Mouse (Mus musculus) midbrain, embryonic 13.5 days (tissue): ENCODE measurements around the gene Lrrfip1. TPM values are rescaled to one million over a fixed set of nuclear protein-coding genes. Genes with fewer than 3 reads are reported as not detected.

Source experiments
- ATAC-seq: fragments of 200-750 bp; cut with Nextera tagmentation; 2 replicates; pipeline ENCODE4 v1.8.0; 2017; ENCODE audit warnings: mild to moderate bottlenecking, moderate TSS enrichment, moderate library complexity
- H3K27ac ChIP-seq: fragments of 300-500 bp; sonication (generic); 2 replicates; pipeline ENCODE4 v1.5.1; 2015; ENCODE audit warnings: inconsistent platforms, mild to moderate bottlenecking, moderate library complexity
- H3K27me3 ChIP-seq: fragments of 300-500 bp; sonication (generic); 2 replicates; pipeline ENCODE4 v1.6.1; 2015; ENCODE audit warnings: mild to moderate bottlenecking, inconsistent platforms
- H3K36me3 ChIP-seq: fragments of 300-500 bp; sonication (generic); 2 replicates; pipeline ENCODE4 v1.6.1; 2015; ENCODE audit warnings: mild to moderate bottlenecking, inconsistent platforms
- H3K4me1 ChIP-seq: fragments of 300-500 bp; sonication (generic); replicated peaks from 2 replicates; pipeline ENCODE4 v1.6.1; 2015; ENCODE audit warnings: inconsistent platforms
- H3K4me2 ChIP-seq: fragments of 300-500 bp; sonication (generic); replicated peaks from 2 replicates; pipeline ENCODE4 v1.6.1; 2015; ENCODE audit warnings: moderate library complexity, mild to moderate bottlenecking, inconsistent platforms
- H3K4me3 ChIP-seq: fragments of 300-500 bp; sonication (generic); replicated peaks from 2 replicates; pipeline ENCODE4 v1.5.1; 2015; ENCODE audit warnings: mild to moderate bottlenecking, inconsistent platforms
- H3K9ac ChIP-seq: fragments of 300-500 bp; sonication (generic); replicated peaks from 2 replicates; pipeline ENCODE4 v1.6.1; 2015; ENCODE audit warnings: mild to moderate bottlenecking, inconsistent platforms
- H3K9me3 ChIP-seq: fragments of 300-500 bp; sonication (generic); 2 replicates; pipeline ENCODE4 v1.6.1; 2016; ENCODE audit warnings: mild to moderate bottlenecking, inconsistent platforms
- WGBS: fragments of 180-500 bp; shearing (Covaris S2); methylation state at CpG from one replicate; pipeline ENCODE4 v1.1.7; 2015; 5-methylcytosine and 5-hydroxymethylcytosine counted together
- polyA plus RNA-seq: library from polyadenylated mRNA; unstranded; fragments of >200 nt; fragmentation: Nextera tagmentation; extraction: Ambion mirVana; gene quantifications from 2 replicates; pipeline ENCODE4 v1.2.1, GENCODE M21; 2015

Gene Lrrfip1
- polyA plus RNA-seq, 1 experiment from 2014 or later, result 23.0 TPM

- no peak for ATAC-seq
- H3K4me3 ChIP-seq, result no peak overlapping the region
- peaks cover 20% of the 10 kb centered on the region for H3K4me1 ChIP-seq
- no peaks in the 10 kb centered on the region for H3K9me3 ChIP-seq
- no peak overlapping the region for H3K4me2 ChIP-seq
- H3K9ac ChIP-seq, result no peak overlapping the region
- no peak overlapping the region for H3K27ac ChIP-seq
- H3K36me3 ChIP-seq, result no peaks in the 10 kb centered on the region
- whole genome bisulfite sequencing, result 83% methylated on average over 3 of the region's 3 CpGs
- no peaks in the 10 kb centered on the region for H3K27me3 ChIP-seq
Measured at GRCm38 (mm10) chr1:91013803-91014202, 15.3 kb downstream of the Lrrfip1 start.

- H3K9me3 ChIP-seq, result 0 out of 2 replicates have a peak, but pooled peaks cover under 1% of the 10 kb centered on the region
- WGBS, result 74% methylated on average over 7 of the region's 7 CpGs
- ATAC-seq, result no peak
- no peak overlapping the region for H3K9ac ChIP-seq
- H3K4me2 ChIP-seq, result no peak overlapping the region
- H3K4me3 ChIP-seq, result no peak overlapping the region
- no peaks in the 10 kb centered on the region for H3K36me3 ChIP-seq
- H3K4me1 ChIP-seq, result peaks cover 20% of the 10 kb centered on the region
- no peak overlapping the region for H3K27ac ChIP-seq
- no peaks in the 10 kb centered on the region for H3K27me3 ChIP-seq
Measured at GRCm38 (mm10) chr1:91015571-91015970, 17.0 kb downstream of the Lrrfip1 start.

GRCm38 (mm10) chr1:91017111-91017758 is 18.7 kb downstream of the Lrrfip1 start:
- H3K4me1 ChIP-seq, result peaks cover 15% of the 10 kb centered on the region
- no peak for ATAC-seq
- H3K4me2 ChIP-seq, result peak overlapping the region; percentile 12; the same call in 1 of the 2 replicates
- H3K9ac ChIP-seq, result no peak overlapping the region; the same call in 1 of the 2 replicates
- no peak overlapping the region for H3K4me3 ChIP-seq
- H3K36me3 ChIP-seq, result no peaks in the 10 kb centered on the region
- H3K27ac ChIP-seq, result no peak overlapping the region
- no peaks in the 10 kb centered on the region for H3K27me3 ChIP-seq
- 17% methylated on average over 20 of the region's 20 CpGs for WGBS
- H3K9me3 ChIP-seq, result 0 out of 2 replicates have a peak, but pooled peaks cover 2% of the 10 kb centered on the region

GRCm38 (mm10) chr1:91019346-91019745 is 20.8 kb downstream of the Lrrfip1 start:
- no peak overlapping the region for H3K27ac ChIP-seq

DNA sequence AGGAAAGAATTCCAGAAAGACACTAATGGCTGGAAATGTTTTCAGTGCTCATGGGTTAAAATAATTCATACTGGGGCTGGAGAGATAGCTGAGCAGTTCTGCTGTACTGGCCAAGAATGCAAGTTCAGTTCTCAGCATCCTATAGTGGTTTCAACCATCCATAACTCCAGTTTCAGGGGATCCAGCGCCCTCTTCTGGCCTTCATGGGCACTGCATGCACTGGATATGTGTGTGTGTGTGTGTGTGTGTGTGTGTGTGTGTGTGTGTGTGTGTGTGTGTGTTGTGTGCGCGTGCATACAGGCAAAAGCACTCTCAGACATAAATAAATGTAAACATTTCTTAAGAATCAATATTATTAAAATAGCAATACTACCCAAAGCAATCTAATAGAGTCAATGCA is 22.8 kb downstream of the Lrrfip1 start:
- Histone ChIP-seq H3K36me3 (no peaks in the 10 kb centered on the region), H3K4me2 (no peak overlapping the region), H3K9me3 (peaks cover 7% of the 10 kb centered on the region; the same call in 1 of the 2 replicates), H3K27ac (no peak overlapping the region), H3K27me3 (no peaks in the 10 kb centered on the region), H3K9ac (no peak overlapping the region), H3K4me3 (no peak overlapping the region), H3K4me1 (peaks cover 10% of the 10 kb centered on the region)
- ATAC-seq, result no peak
- WGBS, result 71% methylated on average over 3 of the region's 3 CpGs

More at GRCm38 (mm10) chr1:91019346-91019745, 20.8 kb downstream of the Lrrfip1 start:
- Histone ChIP-seq H3K36me3 (no peaks in the 10 kb centered on the region), H3K9ac (no peak overlapping the region), H3K4me3 (no peak overlapping the region), H3K9me3 (0 out of 2 replicates have a peak, but pooled peaks cover 2% of the 10 kb centered on the region), H3K27me3 (no peaks in the 10 kb centered on the region), H3K4me2 (no peak overlapping the region), H3K4me1 (peaks cover 10% of the 10 kb centered on the region)
- 92% methylated on average over 2 of the region's 2 CpGs for WGBS
- no peak for ATAC-seq

GRCm38 (mm10) chr1:91022157-91022895 is 23.8 kb downstream of the Lrrfip1 start:
- Histone ChIP-seq H3K4me1 (peaks cover 2% of the 10 kb centered on the region), H3K9me3 (peaks cover 8% of the 10 kb centered on the region; the same call in 1 of the 2 replicates), H3K4me3 (no peak overlapping the region), H3K4me2 (no peak overlapping the region), H3K27me3 (no peaks in the 10 kb centered on the region), H3K27ac (no peak overlapping the region), H3K36me3 (no peaks in the 10 kb centered on the region), H3K9ac (no peak overlapping the region)
- WGBS, result 90% methylated on average over 11 of the region's 11 CpGs
- no peak for ATAC-seq

DNA sequence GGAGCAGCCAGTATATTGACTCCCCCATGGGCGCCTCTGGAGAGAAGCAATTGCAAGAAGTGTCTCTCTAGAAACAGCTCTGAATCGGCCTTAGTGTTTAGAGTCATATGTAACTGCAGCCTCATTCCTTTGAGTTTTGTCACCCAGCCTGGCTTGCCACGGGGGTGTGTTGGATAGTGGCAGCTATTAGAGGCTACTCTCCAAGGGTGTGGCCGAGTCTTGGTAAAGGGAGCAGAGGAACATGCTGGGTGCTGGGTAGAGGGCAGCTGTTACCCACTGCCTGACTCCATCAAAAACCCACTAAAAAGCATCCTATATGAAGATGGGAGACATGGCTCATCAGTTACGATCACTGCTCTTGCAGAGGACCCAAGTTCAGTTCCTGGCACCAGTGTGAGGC is 24.7 kb downstream of the Lrrfip1 start:
- H3K9me3 ChIP-seq, result peaks cover 8% of the 10 kb centered on the region; the same call in 1 of the 2 replicates
- no peak overlapping the region for H3K4me3 ChIP-seq
- H3K4me2 ChIP-seq, result no peak overlapping the region
- no peak overlapping the region for H3K27ac ChIP-seq
- no peaks in the 10 kb centered on the region for H3K4me1 ChIP-seq
- no peaks in the 10 kb centered on the region for H3K36me3 ChIP-seq
- WGBS, result 87% methylated on average over 5 of the region's 5 CpGs
- no peak for ATAC-seq
- H3K9ac ChIP-seq, result no peak overlapping the region
- no peaks in the 10 kb centered on the region for H3K27me3 ChIP-seq

- Histone ChIP-seq H3K4me1 (no peaks in the 10 kb centered on the region), H3K36me3 (no peaks in the 10 kb centered on the region), H3K4me3 (no peak overlapping the region), H3K4me2 (no peak overlapping the region), H3K27me3 (no peaks in the 10 kb centered on the region), H3K9me3 (peaks cover 8% of the 10 kb centered on the region; the same call in 1 of the 2 replicates), H3K9ac (no peak overlapping the region), H3K27ac (no peak overlapping the region)
- no peak for ATAC-seq
- 90% methylated on average over 9 of the region's 9 CpGs for WGBS
Measured at GRCm38 (mm10) chr1:91023960-91024359, 25.4 kb downstream of the Lrrfip1 start.

GRCm38 (mm10) chr1:91024464-91024863 is 25.9 kb downstream of the Lrrfip1 start:
- WGBS, result 63% methylated on average over 3 of the region's 3 CpGs
- no peak overlapping the region for H3K27ac ChIP-seq

GRCm38 (mm10) chr1:91026945-91027344 is 28.4 kb downstream of the Lrrfip1 start:
- no peak overlapping the region for H3K4me2 ChIP-seq
- H3K9ac ChIP-seq, result no peak overlapping the region
- WGBS, result 92% methylated on average over 2 of the region's 2 CpGs
- peaks cover 6% of the 10 kb centered on the region; the same call in 1 of the 2 replicates for H3K9me3 ChIP-seq
- H3K27me3 ChIP-seq, result no peaks in the 10 kb centered on the region
- H3K27ac ChIP-seq, result no peak overlapping the region
- H3K4me3 ChIP-seq, result no peak overlapping the region
- no peak for ATAC-seq
- H3K36me3 ChIP-seq, result no peaks in the 10 kb centered on the region
- no peaks in the 10 kb centered on the region for H3K4me1 ChIP-seq

More at GRCm38 (mm10) chr1:91024464-91024863, 25.9 kb downstream of the Lrrfip1 start:
- Histone ChIP-seq H3K9me3 (peaks cover 8% of the 10 kb centered on the region; the same call in 1 of the 2 replicates), H3K4me2 (no peak overlapping the region), H3K9ac (no peak overlapping the region), H3K36me3 (no peaks in the 10 kb centered on the region), H3K4me3 (no peak overlapping the region), H3K27me3 (no peaks in the 10 kb centered on the region), H3K4me1 (no peaks in the 10 kb centered on the region)
- ATAC-seq, result no peak

DNA sequence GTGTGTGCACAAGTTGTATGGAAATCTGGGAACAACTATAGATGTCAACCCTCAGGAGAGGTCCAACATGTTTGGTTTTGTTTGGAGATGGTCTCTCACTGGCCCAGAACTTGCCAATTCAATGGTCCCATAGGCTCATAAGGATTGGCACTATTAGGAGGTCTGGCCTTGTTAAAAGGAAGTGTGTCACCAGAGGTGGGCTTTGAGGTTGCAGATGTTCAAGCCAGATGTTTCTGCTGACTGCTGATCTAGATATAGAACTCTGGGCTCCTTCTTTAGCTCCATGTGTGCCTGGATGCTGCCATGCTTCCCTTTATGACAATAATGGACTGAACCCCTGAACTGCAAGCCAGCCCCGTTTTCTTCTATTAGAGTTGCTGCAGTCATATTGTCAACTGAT is 31.8 kb downstream of the Lrrfip1 start:
- no peak overlapping the region for H3K9ac ChIP-seq
- H3K9me3 ChIP-seq, result peaks cover 6% of the 10 kb centered on the region; the same call in 1 of the 2 replicates
- 100% methylated on average over 1 of the region's 1 CpGs for whole genome bisulfite sequencing
- H3K4me2 ChIP-seq, result no peak overlapping the region
- no peak overlapping the region for H3K27ac ChIP-seq
- no peak overlapping the region for H3K4me3 ChIP-seq
- ATAC-seq, result no peak
- no peaks in the 10 kb centered on the region for H3K27me3 ChIP-seq
- H3K36me3 ChIP-seq, result no peaks in the 10 kb centered on the region
- H3K4me1 ChIP-seq, result no peaks in the 10 kb centered on the region

DNA sequence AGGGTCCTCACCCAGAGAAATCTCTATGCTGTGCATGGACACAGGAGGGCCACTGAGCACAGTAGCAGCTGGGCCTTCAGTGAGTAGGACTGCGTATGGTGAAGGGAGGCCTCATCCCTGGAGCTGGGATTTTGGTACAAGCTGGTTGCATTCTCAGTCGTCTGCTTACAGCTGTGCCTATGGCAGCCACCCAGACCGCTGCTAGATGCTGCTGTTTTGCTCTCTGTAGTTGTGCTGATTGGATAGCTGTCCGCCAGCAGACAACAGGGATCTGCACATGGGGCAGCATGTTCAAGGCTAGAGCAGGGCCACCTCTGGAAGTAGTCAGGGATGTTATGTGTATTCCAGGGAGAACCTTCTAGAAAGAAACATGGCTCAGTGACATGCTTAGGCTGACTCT is 33.0 kb downstream of the Lrrfip1 start:
- Histone ChIP-seq H3K4me1 (no peaks in the 10 kb centered on the region), H3K27ac (no peak overlapping the region), H3K9me3 (no peaks in the 10 kb centered on the region), H3K36me3 (no peaks in the 10 kb centered on the region), H3K9ac (no peak overlapping the region), H3K4me3 (no peak overlapping the region), H3K4me2 (no peak overlapping the region), H3K27me3 (no peaks in the 10 kb centered on the region)
- 85% methylated on average over 4 of the region's 4 CpGs for WGBS
- no peak for ATAC-seq
